Comparison of ENCODE assay signal across 21 mouse cellular contexts in the genomic region with DNA sequence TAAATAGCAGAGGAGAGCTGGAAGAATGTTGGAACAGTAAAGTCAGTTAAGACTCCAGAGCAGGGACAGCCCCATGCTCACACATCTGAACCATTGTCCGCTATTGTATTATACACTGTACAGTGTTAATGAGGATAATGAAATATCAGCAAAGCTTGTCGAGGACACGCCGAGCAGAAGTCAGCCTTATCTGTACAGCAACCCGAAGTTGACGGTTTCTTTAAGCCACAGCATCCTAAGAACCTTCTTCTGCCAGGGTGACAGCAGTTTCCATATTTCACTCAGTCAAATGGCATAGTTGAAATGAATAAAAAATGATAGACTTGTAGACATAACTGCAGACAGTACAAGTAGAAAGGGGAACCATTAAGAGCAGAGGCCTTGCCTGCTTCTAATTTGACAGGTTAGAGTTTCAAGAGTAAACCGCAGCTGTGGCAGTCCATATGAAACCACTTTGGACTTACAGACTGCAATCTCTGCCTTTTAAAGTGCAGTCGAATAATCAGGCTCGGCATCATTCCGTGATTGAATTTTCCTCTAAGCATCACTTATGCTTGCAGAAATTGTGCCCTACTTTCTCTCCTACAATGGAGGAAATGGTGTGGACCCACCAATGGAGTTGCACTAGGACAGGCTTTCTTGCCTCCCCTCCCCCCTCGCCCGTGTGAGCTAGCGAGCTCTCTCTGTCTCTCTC.
DNase-seq lines count a peak whose midpoint lies in the region; ATAC-seq lines count a peak whose summit lies in the region.
"Had no signal": no experiment of that assay in that cellular context is flagged by ENCODE, and none has a peak within 500 bp of the region (broad histone marks: within the 10 kb centered on the region; RNA-seq: fewer than 3 reads in every experiment).

No protein-coding gene starts in this region.

- peak; percentile 5 for DNase-seq in MEL-GATA-1-ER (ENCODE audit: extremely low read depth, low read depth)
- peak; percentile 40 for DNase-seq in embryonic facial prominence, embryonic 10.5 days (ENCODE audit: low spot score)
- peak; percentile 76 for DNase-seq in embryonic facial prominence, embryonic 14.5 days (ENCODE audit: low spot score)
- DNase-seq in Muller cell, postnatal 12 days (ENCODE audit: inconsistent ontology term): no peak
- DNase-seq in forebrain, embryonic 14.5 days (ENCODE audit: low spot score): no peak
- no peak for DNase-seq in limb, embryonic 10.5 days (ENCODE audit: low spot score)
- DNase-seq: adrenal gland, adult 2 months; adrenal gland, postnatal 25 days; cerebellum, adult 18-20 months; cerebellum, adult 9-11 months; cerebellum, postnatal 36 days; gastrocnemius, postnatal 10 days; heart, adult 2 months; heart, postnatal 14 days; kidney, adult 11 months had no signal

- no peaks in the 10 kb centered on the region for H3K27me3 ChIP-seq in embryonic facial prominence, embryonic 10.5 days (replicated peaks; ENCODE audit: low read depth, poor library complexity, severe bottlenecking)
- no peaks in the 10 kb centered on the region for H3K27me3 ChIP-seq in embryonic facial prominence, embryonic 14.5 days (replicated peaks; ENCODE audit: control insufficient read depth, insufficient read depth, low read length)
- H3K27me3 ChIP-seq in forebrain, embryonic 14.5 days (replicated peaks; ENCODE audit: control insufficient read depth, insufficient read depth, low read length): no peaks in the 10 kb centered on the region
- H3K27me3 ChIP-seq in limb, embryonic 10.5 days (ENCODE audit: low read depth, poor library complexity, severe bottlenecking): no peaks in the 10 kb centered on the region
- H3K27me3 ChIP-seq: forebrain, embryonic 13.5 days; heart, embryonic 15.5 days; hindbrain, embryonic 13.5 days had no signal

- H3K9ac ChIP-seq in embryonic facial prominence, embryonic 14.5 days (ENCODE audit: low read depth, low read length): no peak overlapping the region
- no peak overlapping the region for H3K9ac ChIP-seq in forebrain, embryonic 14.5 days (ENCODE audit: low read length)
- H3K9ac ChIP-seq: forebrain, embryonic 13.5 days; heart, embryonic 15.5 days; hindbrain, embryonic 13.5 days had no signal

- H3K9me3 ChIP-seq in embryonic facial prominence, embryonic 10.5 days: no peaks in the 10 kb centered on the region
- no peaks in the 10 kb centered on the region for H3K9me3 ChIP-seq in embryonic facial prominence, embryonic 14.5 days (ENCODE audit: control insufficient read depth, low read length)
- no peaks in the 10 kb centered on the region for H3K9me3 ChIP-seq in forebrain, embryonic 14.5 days (replicated peaks; ENCODE audit: control insufficient read depth, low read length)
- no peaks in the 10 kb centered on the region for H3K9me3 ChIP-seq in limb, embryonic 10.5 days (replicated peaks)
- H3K9me3 ChIP-seq: forebrain, embryonic 13.5 days; G1E; heart, embryonic 15.5 days; hindbrain, embryonic 13.5 days had no signal

- no peak overlapping the region; the same call in 1 of the 2 replicates for H3K4me2 ChIP-seq in embryonic facial prominence, embryonic 14.5 days (ENCODE audit: low read depth, low read length)
- H3K4me2 ChIP-seq in forebrain, embryonic 14.5 days (ENCODE audit: low read length): no peak overlapping the region
- H3K4me2 ChIP-seq: forebrain, embryonic 13.5 days; heart, embryonic 11.5 days; heart, embryonic 15.5 days; hindbrain, embryonic 13.5 days had no signal

- no peak overlapping the region for H3K4me3 ChIP-seq in embryonic facial prominence, embryonic 10.5 days
- no peak overlapping the region for H3K4me3 ChIP-seq in embryonic facial prominence, embryonic 14.5 days (ENCODE audit: low read depth, low read length)
- no peak overlapping the region for H3K4me3 ChIP-seq in forebrain, embryonic 14.5 days (ENCODE audit: low read depth, low read length)
- no peak overlapping the region for H3K4me3 ChIP-seq in limb, embryonic 10.5 days
- H3K4me3 ChIP-seq: forebrain, embryonic 13.5 days; heart, adult 2 months; heart, embryonic 15.5 days; hindbrain, embryonic 13.5 days had no signal

- H3K27ac ChIP-seq in embryonic facial prominence, embryonic 10.5 days (replicated peaks): peak overlapping the region; percentile 51; the same call in 1 of the 2 replicates
- no peak overlapping the region; the same call in 1 of the 2 replicates for H3K27ac ChIP-seq in embryonic facial prominence, embryonic 14.5 days (replicated peaks; ENCODE audit: low read depth, low read length)
- no peak overlapping the region for H3K27ac ChIP-seq in forebrain, embryonic 14.5 days (ENCODE audit: low read depth, low read length)
- H3K27ac ChIP-seq in limb, embryonic 10.5 days: no peak overlapping the region
- H3K27ac ChIP-seq: forebrain, embryonic 13.5 days; heart, adult 2 months; heart, embryonic 15.5 days; hindbrain, embryonic 13.5 days; hindbrain, postnatal 0 days had no signal

- ATAC-seq in embryonic facial prominence, embryonic 14.5 days (ENCODE audit: low read depth): no peak
- no peak for ATAC-seq in forebrain, embryonic 14.5 days
- ATAC-seq: forebrain, embryonic 13.5 days; hindbrain, postnatal 0 days had no signal

- 76% methylated on average over 13 of the region's 13 CpGs for WGBS in embryonic facial prominence, embryonic 10.5 days
- 54% methylated on average over 13 of the region's 13 CpGs for WGBS in embryonic facial prominence, embryonic 14.5 days
- 87% methylated on average over 13 of the region's 13 CpGs for WGBS in forebrain, embryonic 14.5 days
- WGBS in limb, embryonic 10.5 days: 84% methylated on average over 13 of the region's 13 CpGs

- peaks cover 17% of the 10 kb centered on the region for H3K4me1 ChIP-seq in embryonic facial prominence, embryonic 10.5 days
- peaks cover 6% of the 10 kb centered on the region; the same call in 1 of the 2 replicates for H3K4me1 ChIP-seq in embryonic facial prominence, embryonic 14.5 days (ENCODE audit: control insufficient read depth, insufficient read depth, low read length)
- H3K4me1 ChIP-seq in forebrain, embryonic 14.5 days (ENCODE audit: control insufficient read depth, insufficient read depth, low read length): no peaks in the 10 kb centered on the region
- peaks cover 11% of the 10 kb centered on the region; the same call in 1 of the 2 replicates for H3K4me1 ChIP-seq in limb, embryonic 10.5 days
- H3K4me1 ChIP-seq: forebrain, embryonic 13.5 days; heart, embryonic 15.5 days; hindbrain, embryonic 13.5 days had no signal

- H3K36me3 ChIP-seq in embryonic facial prominence, embryonic 10.5 days (replicated peaks): no peaks in the 10 kb centered on the region
- no peaks in the 10 kb centered on the region for H3K36me3 ChIP-seq in embryonic facial prominence, embryonic 14.5 days (ENCODE audit: control insufficient read depth, insufficient read depth, low read length)
- no peaks in the 10 kb centered on the region for H3K36me3 ChIP-seq in forebrain, embryonic 14.5 days (ENCODE audit: control insufficient read depth, insufficient read depth, low read length)
- H3K36me3 ChIP-seq in limb, embryonic 10.5 days: no peaks in the 10 kb centered on the region
- H3K36me3 ChIP-seq: G1E; heart, embryonic 15.5 days; hindbrain, embryonic 13.5 days had no signal

Comparison
In these comparisons a context has a peak if more than half of its experiments do, and no peak if none do; other contexts are left out.
1. DNase-seq: peak in MEL-GATA-1-ER (single experiment), embryonic facial prominence, embryonic 10.5 days (single experiment) and embryonic facial prominence, embryonic 14.5 days (single experiment); none in Muller cell, postnatal 12 days (single experiment), forebrain, embryonic 14.5 days (single experiment) and limb, embryonic 10.5 days (single experiment).